Mouse (Mus musculus): Measurements from ENCODE around the gene Arfgef2. TPM values are rescaled to one million over a fixed set of nuclear protein-coding genes. Genes with fewer than 3 reads are reported as not detected.

The Arfgef2 gene
- polyA plus RNA-seq, 1 experiment from 2014 or later, result 4.2 TPM

DNA sequence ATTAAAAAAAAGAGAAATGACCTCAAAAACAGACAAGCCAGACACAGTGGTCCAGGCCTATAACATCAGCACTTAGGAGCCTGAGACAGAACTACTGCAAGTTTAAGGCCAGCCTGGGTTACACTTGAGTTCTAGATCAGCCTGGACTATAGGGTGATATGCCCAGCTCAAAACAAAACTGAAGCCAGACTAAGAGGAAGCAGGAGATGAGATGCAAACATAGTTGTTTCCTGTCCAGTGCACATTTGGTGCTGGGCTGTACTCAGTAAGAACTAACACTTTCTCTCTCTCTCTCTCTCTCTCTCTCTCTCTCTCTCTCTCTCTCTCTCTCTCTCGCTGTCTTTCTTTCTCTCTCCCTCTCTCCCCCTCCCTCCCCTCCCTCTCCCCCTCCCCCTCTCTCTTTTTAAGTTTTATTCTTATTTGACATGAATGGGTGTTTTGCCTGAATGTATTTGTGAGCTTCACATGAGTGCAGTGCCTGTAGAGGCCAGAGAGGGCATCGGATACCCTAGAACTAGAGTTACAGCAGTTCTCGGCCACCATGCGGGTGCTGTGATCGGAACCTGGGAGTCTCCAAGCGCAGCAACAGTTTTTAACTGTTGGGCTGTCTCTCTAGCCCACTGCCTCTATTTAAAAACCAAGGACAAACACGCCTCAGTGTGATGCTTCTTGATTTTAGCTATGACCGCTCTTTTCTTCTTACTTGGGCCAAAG lies 95.6 kb downstream of the Arfgef2 start:
- no peak overlapping the region for H3K9ac ChIP-seq (ENCODE audit: low read depth, low read length)
- peaks cover under 1% of the 10 kb centered on the region; the same call in 1 of the 2 replicates for H3K36me3 ChIP-seq (ENCODE audit: control insufficient read depth, insufficient read depth, low read length)
- H3K4me3 ChIP-seq (ENCODE audit: low read length), result no peak overlapping the region
- H3K4me1 ChIP-seq (ENCODE audit: control insufficient read depth, insufficient read depth, low read depth, low read length), result no peaks in the 10 kb centered on the region
- H3K27ac ChIP-seq (ENCODE audit: low read depth, low read length), result no peak overlapping the region
- no peaks in the 10 kb centered on the region for H3K27me3 ChIP-seq (replicated peaks; ENCODE audit: control insufficient read depth, insufficient read depth, low read length)
- no peak for ATAC-seq
- no peaks in the 10 kb centered on the region for H3K9me3 ChIP-seq (ENCODE audit: control insufficient read depth, low read length)
- H3K4me2 ChIP-seq (ENCODE audit: low read length), result no peak overlapping the region
- WGBS, result 85% methylated on average over 8 of the region's 8 CpGs

DNA sequence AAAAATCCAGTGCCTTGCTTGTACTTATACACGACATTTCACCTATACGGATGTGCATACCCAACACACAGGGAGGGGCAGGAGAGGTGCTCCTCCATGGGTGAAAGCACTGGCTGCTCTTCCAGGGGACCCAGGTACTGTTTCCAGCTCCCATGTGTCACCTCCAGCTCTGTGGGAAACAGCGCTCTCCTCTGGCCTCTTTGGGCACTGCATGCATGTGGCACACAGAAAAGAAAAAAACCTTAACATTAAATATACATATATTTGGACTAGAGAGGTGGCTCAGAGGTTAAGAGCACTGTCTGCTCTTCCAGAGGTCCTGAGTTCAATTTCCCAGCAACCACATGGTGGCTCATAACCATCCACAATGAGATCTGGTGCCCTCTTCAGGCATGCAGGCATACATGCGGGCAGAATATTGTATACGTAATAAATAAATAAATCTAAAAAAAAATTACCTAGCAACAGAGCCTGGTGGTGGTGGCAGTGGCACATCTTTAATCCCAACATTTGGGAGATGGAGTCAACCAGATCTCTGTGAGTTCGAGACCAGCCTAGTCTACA lies 98.4 kb downstream of the Arfgef2 start:
- Histone ChIP-seq H3K27me3 (replicated peaks; ENCODE audit: control insufficient read depth, insufficient read depth, low read length) (no peaks in the 10 kb centered on the region), H3K36me3 (ENCODE audit: control insufficient read depth, insufficient read depth, low read length) (no peaks in the 10 kb centered on the region), H3K9ac (ENCODE audit: low read depth, low read length) (no peak overlapping the region), H3K4me1 (ENCODE audit: control insufficient read depth, insufficient read depth, low read depth, low read length) (peaks cover 10% of the 10 kb centered on the region), H3K9me3 (ENCODE audit: control insufficient read depth, low read length) (no peaks in the 10 kb centered on the region), H3K4me3 (ENCODE audit: low read length) (no peak overlapping the region), H3K4me2 (ENCODE audit: low read length) (no peak overlapping the region), H3K27ac (ENCODE audit: low read depth, low read length) (no peak overlapping the region)
- WGBS, result 92% methylated on average over 6 of the region's 6 CpGs
- ATAC-seq, result no peak

DNA sequence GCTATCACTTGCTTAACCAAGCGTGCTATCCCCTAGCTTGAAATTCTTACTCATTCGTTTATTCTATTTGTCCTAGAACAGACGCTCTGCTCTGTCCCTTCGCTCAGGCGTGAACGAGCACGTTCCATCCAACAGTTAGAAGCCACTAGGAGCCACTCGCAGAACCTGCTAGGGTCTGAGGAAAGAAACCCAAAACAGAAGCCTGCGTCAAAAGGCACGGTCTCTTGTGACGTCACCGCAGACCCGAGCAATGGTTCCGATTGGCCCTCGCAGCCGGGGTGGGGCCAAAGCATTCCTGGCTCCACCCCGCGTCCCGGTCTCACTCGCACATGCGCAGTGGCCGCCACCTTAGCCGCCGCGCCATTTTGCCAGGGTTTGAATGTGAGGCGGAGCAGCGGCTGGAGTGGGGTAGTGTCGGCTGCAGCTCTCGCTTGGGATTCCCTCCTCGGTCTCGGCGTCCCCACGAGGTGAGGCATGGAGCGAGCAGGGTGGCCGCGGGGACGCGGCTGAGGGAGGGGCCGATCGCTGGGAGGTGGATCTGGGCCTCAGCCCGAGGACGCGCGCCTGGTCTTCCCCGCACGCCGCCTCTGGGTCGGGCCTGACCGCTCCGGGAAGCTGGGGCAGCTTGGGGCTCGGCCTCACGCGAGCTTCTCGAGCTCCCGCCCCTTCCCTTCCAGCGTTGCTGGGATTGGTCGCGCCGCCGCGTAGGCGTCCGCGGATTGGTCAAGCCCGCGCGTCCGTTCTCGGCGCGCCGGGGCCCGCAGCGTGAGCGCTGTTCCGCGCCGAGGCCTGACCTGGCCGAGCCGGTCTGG lies 100.5 kb downstream of the Arfgef2 start, which contains the start of gene Cse1l:
Gene Cse1l (plus strand): TSS at position 330 of the 812 bp plus-strand sequence.
- WGBS, result under 1% methylated on average over 64 of the region's 80 CpGs
- peaks cover 10% of the 10 kb centered on the region for H3K4me1 ChIP-seq (ENCODE audit: control insufficient read depth, insufficient read depth, low read depth, low read length)
- H3K36me3 ChIP-seq (ENCODE audit: control insufficient read depth, insufficient read depth, low read length), result no peaks in the 10 kb centered on the region
- ATAC-seq, result peak; percentile 97
- H3K4me3 ChIP-seq (ENCODE audit: low read length), result peak within 1 kb of the TSS; percentile 96
- H3K27me3 ChIP-seq (replicated peaks; ENCODE audit: control insufficient read depth, insufficient read depth, low read length), result no peaks in the 10 kb centered on the region
- H3K9me3 ChIP-seq (ENCODE audit: control insufficient read depth, low read length), result no peaks in the 10 kb centered on the region
- peak within 1 kb of the TSS; percentile 72 for H3K4me2 ChIP-seq (ENCODE audit: low read length)
- H3K9ac ChIP-seq (ENCODE audit: low read depth, low read length), result peak within 1 kb of the TSS; percentile 97
- peak within 1 kb of the TSS; percentile 99 for H3K27ac ChIP-seq (ENCODE audit: low read depth, low read length)

DNA sequence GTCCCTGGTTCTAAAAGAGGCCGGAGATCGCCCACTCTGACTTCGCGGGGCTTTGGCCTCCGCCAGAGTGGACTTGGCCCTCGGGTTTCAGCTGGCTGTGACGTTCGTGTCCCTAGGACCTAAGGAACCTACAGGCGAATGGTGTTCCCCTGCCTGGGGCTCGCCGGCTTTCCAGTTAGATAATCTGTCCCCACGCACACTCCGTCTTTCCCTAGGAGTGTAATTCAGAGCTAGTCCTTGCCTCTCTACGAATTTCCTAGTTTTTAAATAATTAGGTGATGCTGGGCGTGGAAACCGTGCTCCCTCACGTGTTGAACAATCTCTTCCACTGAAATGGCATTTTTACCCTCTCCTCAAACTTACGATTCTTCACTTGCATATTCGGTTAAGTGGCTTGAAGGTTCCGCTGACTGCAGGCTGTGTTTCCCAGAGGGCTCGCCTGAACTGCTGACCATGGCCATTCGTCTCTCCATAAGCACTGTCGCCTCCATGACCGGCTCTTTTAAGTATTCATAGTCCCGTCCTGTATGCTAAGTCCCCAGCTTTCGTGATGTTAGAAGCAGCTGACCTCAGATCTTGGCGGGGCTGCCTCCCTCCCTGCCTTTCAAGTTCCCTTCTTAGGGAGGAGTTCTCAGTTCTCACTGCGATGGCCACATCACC lies 101.3 kb downstream of the Arfgef2 start:
- WGBS, result 0% methylated on average over 28 of the region's 28 CpGs
- Histone ChIP-seq H3K36me3 (ENCODE audit: control insufficient read depth, insufficient read depth, low read length) (no peaks in the 10 kb centered on the region), H3K4me2 (ENCODE audit: low read length) (peak overlapping the region; percentile 72), H3K9me3 (ENCODE audit: control insufficient read depth, low read length) (no peaks in the 10 kb centered on the region), H3K4me3 (ENCODE audit: low read length) (peak overlapping the region; percentile 96), H3K9ac (ENCODE audit: low read depth, low read length) (peak overlapping the region; percentile 97), H3K4me1 (ENCODE audit: control insufficient read depth, insufficient read depth, low read depth, low read length) (peaks cover 10% of the 10 kb centered on the region), H3K27me3 (replicated peaks; ENCODE audit: control insufficient read depth, insufficient read depth, low read length) (no peaks in the 10 kb centered on the region), H3K27ac (ENCODE audit: low read depth, low read length) (peak overlapping the region; percentile 99)
- ATAC-seq, result peak; percentile 46

DNA sequence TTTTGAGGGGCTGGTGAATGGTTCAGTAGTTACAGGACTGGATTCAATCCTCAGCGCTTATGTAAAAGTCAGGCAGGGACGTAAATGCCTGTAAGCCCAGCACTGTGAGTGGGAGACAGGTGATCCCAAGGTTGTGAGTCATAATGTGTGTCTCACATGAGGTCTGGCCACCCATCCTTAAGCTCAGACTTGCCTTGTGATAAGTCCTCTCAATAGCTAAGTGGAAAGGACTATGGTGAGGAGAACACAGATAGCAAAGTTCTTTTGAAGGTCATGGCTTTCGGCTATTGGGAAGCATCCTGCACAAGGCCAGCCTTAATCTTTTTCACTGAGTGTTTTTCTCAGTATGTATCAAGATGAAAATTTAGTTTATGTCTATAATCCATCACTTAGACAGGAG lies 104.3 kb downstream of the Arfgef2 start:
- Histone ChIP-seq H3K4me3 (ENCODE audit: low read length) (no peak overlapping the region), H3K4me2 (ENCODE audit: low read length) (no peak overlapping the region), H3K27me3 (replicated peaks; ENCODE audit: control insufficient read depth, insufficient read depth, low read length) (no peaks in the 10 kb centered on the region), H3K27ac (ENCODE audit: low read depth, low read length) (no peak overlapping the region), H3K9ac (ENCODE audit: low read depth, low read length) (no peak overlapping the region), H3K9me3 (ENCODE audit: control insufficient read depth, low read length) (no peaks in the 10 kb centered on the region), H3K4me1 (ENCODE audit: control insufficient read depth, insufficient read depth, low read depth, low read length) (peaks cover 10% of the 10 kb centered on the region), H3K36me3 (ENCODE audit: control insufficient read depth, insufficient read depth, low read length) (no peaks in the 10 kb centered on the region)
- WGBS, result 98% methylated on average over 3 of the region's 3 CpGs
- ATAC-seq, result no peak

DNA sequence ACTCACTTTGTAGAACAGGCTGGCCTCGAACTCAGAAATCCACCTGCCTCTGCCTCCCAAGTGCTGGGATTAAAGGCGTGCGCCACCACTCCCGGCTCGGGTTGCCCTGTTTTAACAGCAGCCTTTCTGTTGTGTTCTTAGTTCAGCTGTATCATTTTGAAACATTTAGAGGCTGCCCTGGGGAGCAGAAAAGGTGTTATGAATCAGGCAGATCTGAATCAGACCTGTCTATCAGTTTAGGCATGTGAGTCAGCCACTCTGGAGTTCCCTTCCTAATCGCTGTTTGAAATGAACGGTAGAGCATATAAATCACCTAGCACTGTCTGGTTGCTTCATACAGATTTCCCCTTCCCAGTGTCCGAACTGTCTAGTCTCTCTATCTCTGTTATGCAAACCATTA lies 105.1 kb downstream of the Arfgef2 start:
- H3K27me3 ChIP-seq (replicated peaks; ENCODE audit: control insufficient read depth, insufficient read depth, low read length), result no peaks in the 10 kb centered on the region
- no peak overlapping the region for H3K4me2 ChIP-seq (ENCODE audit: low read length)
- H3K4me1 ChIP-seq (ENCODE audit: control insufficient read depth, insufficient read depth, low read depth, low read length), result peaks cover 10% of the 10 kb centered on the region
- WGBS, result 96% methylated on average over 8 of the region's 8 CpGs
- no peak for ATAC-seq
- no peak overlapping the region for H3K4me3 ChIP-seq (ENCODE audit: low read length)
- no peak overlapping the region for H3K27ac ChIP-seq (ENCODE audit: low read depth, low read length)
- no peak overlapping the region for H3K9ac ChIP-seq (ENCODE audit: low read depth, low read length)
- no peaks in the 10 kb centered on the region for H3K36me3 ChIP-seq (ENCODE audit: control insufficient read depth, insufficient read depth, low read length)
- H3K9me3 ChIP-seq (ENCODE audit: control insufficient read depth, low read length), result no peaks in the 10 kb centered on the region

DNA sequence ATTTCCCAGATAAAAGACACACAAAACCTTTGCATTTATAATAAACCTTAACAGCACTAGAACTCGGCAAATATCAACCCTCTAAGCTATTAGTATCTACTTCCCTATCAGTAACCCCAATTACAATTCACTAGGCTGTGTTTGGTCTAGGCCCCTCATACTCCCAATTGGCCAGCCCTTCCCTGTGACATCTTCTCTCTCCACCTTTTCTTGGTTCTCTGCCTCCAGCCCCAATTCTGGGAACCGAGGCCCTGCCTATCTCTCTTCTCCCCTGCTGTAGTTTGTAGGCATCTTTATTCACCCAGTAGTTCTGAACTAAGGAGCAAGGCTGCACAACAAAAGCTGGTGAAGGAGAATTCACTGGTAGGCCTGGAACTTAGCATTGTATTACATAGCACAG lies 118.6 kb downstream of the Arfgef2 start:
- H3K36me3 ChIP-seq (ENCODE audit: control insufficient read depth, insufficient read depth, low read length), result peaks cover 22% of the 10 kb centered on the region
- H3K27me3 ChIP-seq (replicated peaks; ENCODE audit: control insufficient read depth, insufficient read depth, low read length), result no peaks in the 10 kb centered on the region
- no peak for ATAC-seq
- no peak overlapping the region for H3K9ac ChIP-seq (ENCODE audit: low read depth, low read length)
- H3K27ac ChIP-seq (ENCODE audit: low read depth, low read length), result no peak overlapping the region
- H3K4me1 ChIP-seq (ENCODE audit: control insufficient read depth, insufficient read depth, low read depth, low read length), result no peaks in the 10 kb centered on the region
- H3K9me3 ChIP-seq (ENCODE audit: control insufficient read depth, low read length), result no peaks in the 10 kb centered on the region
- no peak overlapping the region for H3K4me3 ChIP-seq (ENCODE audit: low read length)
- WGBS, result 94% methylated on average over 2 of the region's 2 CpGs
- no peak overlapping the region for H3K4me2 ChIP-seq (ENCODE audit: low read length)

DNA sequence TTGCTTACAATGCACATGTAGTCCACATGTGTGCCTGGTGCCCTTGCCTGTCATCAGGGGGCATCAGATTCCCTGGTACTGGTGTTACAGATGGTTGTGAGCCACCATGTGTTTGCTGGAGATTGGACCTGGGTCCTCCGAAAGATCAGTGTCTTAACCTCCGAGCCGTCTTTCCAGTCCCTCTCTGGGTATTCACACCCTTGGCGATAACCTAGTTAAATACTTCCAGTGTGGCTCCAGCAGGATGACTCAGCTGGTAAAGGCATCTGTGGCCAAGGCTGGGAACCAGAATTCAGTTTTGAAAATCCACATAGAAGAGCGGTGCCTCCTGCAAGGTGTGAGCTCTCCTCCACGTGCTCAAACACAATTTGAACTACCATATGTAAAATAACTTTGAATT lies 128.6 kb downstream of the Arfgef2 start:
- H3K4me3 ChIP-seq (ENCODE audit: low read length), result no peak overlapping the region
- H3K27ac ChIP-seq (ENCODE audit: low read depth, low read length), result no peak overlapping the region
- no peak for ATAC-seq
- H3K9me3 ChIP-seq (ENCODE audit: control insufficient read depth, low read length), result no peaks in the 10 kb centered on the region
- no peak overlapping the region for H3K4me2 ChIP-seq (ENCODE audit: low read length)
- peaks cover 22% of the 10 kb centered on the region for H3K36me3 ChIP-seq (ENCODE audit: control insufficient read depth, insufficient read depth, low read length)
- 95% methylated on average over 6 of the region's 6 CpGs for WGBS
- H3K9ac ChIP-seq (ENCODE audit: low read depth, low read length), result no peak overlapping the region
- no peaks in the 10 kb centered on the region for H3K4me1 ChIP-seq (ENCODE audit: control insufficient read depth, insufficient read depth, low read depth, low read length)
- H3K27me3 ChIP-seq (replicated peaks; ENCODE audit: control insufficient read depth, insufficient read depth, low read length), result no peaks in the 10 kb centered on the region

DNA sequence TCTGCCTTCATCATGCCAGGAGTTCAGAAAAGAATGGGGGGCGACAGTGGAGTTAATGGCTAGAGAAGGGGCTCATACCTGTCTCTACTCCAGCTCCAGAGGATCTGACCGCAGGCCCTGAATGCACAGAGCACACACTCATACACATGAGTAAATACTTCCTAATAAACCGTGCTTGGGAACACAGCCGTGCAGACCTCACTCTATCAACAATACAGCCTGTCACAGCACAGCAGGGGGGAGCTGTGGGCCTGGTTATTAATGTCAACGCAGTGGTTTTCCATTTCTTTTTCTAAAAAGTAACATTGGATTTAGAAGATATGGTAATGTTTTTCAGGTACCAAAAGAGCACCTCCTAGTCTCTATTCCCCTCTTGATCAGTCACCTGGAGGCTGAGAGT lies 129.0 kb downstream of the Arfgef2 start:
- ATAC-seq, result no peak
- Histone ChIP-seq H3K9me3 (ENCODE audit: control insufficient read depth, low read length) (no peaks in the 10 kb centered on the region), H3K4me1 (ENCODE audit: control insufficient read depth, insufficient read depth, low read depth, low read length) (no peaks in the 10 kb centered on the region), H3K4me2 (ENCODE audit: low read length) (no peak overlapping the region), H3K4me3 (ENCODE audit: low read length) (no peak overlapping the region), H3K27ac (ENCODE audit: low read depth, low read length) (no peak overlapping the region), H3K9ac (ENCODE audit: low read depth, low read length) (no peak overlapping the region), H3K27me3 (replicated peaks; ENCODE audit: control insufficient read depth, insufficient read depth, low read length) (no peaks in the 10 kb centered on the region), H3K36me3 (ENCODE audit: control insufficient read depth, insufficient read depth, low read length) (peaks cover 19% of the 10 kb centered on the region)
- 56% methylated on average over 5 of the region's 5 CpGs for WGBS

Measured in hindbrain, embryonic 16.5 days (tissue).